Mouse (Mus musculus) MEL (cell line): Measurements from ENCODE around the gene Zfp105. TPM values are rescaled to one million over a fixed set of nuclear protein-coding genes. Genes with fewer than 3 reads are reported as not detected.

Source experiments
- DNase-seq: peaks from one replicate; pipeline ENCODE4 v3.0.0; 2011; ENCODE audit warnings: low read depth, low spot score
- H3K27ac ChIP-seq: 2 replicates; pipeline ENCODE4 v1.5.1; 2012; ENCODE audit warnings: low read depth, mild to moderate bottlenecking, control low read depth, low read length, moderate library complexity; ENCODE audit not compliant: control insufficient read depth
- H3K27me3 ChIP-seq, 2 experiments: fragments of 150-350 bp in 1 of 2; sonication (generic) in 1 of 2; 2 replicates each; pipeline ENCODE4 v1.6.1; 2012; ENCODE audit warnings: low read length in 2 of 2, mild to moderate bottlenecking in 2 of 2, improper control_type of control experiment in 1 of 2, moderate library complexity in 1 of 2; ENCODE audit not compliant: insufficient read depth in 2 of 2, control insufficient read depth in 1 of 2
- H3K36me3 ChIP-seq, 2 experiments: 2 replicates each; pipeline ENCODE4 v1.6.1; 2012 to 2014; ENCODE audit warnings: low read length in 2 of 2, improper control_type of control experiment in 1 of 2, inconsistent platforms in 1 of 2, mild to moderate bottlenecking in 1 of 2; ENCODE audit not compliant: insufficient read depth in 2 of 2, control insufficient read depth in 1 of 2
- H3K4me1 ChIP-seq, 2 experiments: fragments of 150-350 bp in 1 of 2; sonication (generic) in 1 of 2; 2 replicates each; pipeline ENCODE4 v1.6.1; 2012; ENCODE audit warnings: low read length in 2 of 2, improper control_type of control experiment in 1 of 2, mild to moderate bottlenecking in 1 of 2; ENCODE audit not compliant: insufficient read depth in 2 of 2, control insufficient read depth in 1 of 2
- H3K4me3 ChIP-seq, 2 experiments: fragments of 150-350 bp in 1 of 2; sonication (generic) in 1 of 2; 2 replicates each; pipeline ENCODE4 v1.5.1; 2012; ENCODE audit warnings: low read depth in 2 of 2, low read length in 2 of 2, mild to moderate bottlenecking in 2 of 2, moderate library complexity in 2 of 2, control low read depth in 1 of 2, improper control_type of control experiment in 1 of 2; ENCODE audit not compliant: control insufficient read depth in 1 of 2, insufficient read depth in 1 of 2
- H3K79me2 ChIP-seq: 2 replicates; pipeline ENCODE4 v1.6.1; 2012; ENCODE audit warnings: mild to moderate bottlenecking, low read length, moderate library complexity; ENCODE audit not compliant: control insufficient read depth, poor library complexity, insufficient read depth
- H3K9ac ChIP-seq: 2 replicates; pipeline ENCODE4 v1.6.1; 2012; ENCODE audit warnings: low read depth, mild to moderate bottlenecking, control low read depth, low read length, moderate library complexity; ENCODE audit not compliant: control insufficient read depth, poor library complexity, severe bottlenecking
- H3K9me3 ChIP-seq: fragments of 150-350 bp; sonication (generic); replicated peaks from 2 replicates; pipeline ENCODE4 v1.6.1; 2012; ENCODE audit warnings: mild to moderate bottlenecking, low read length, improper control_type of control experiment, moderate library complexity; ENCODE audit not compliant: insufficient read depth
- BHLHE40 ChIP-seq: IDR thresholded peaks from 2 replicates; pipeline ENCODE4 v1.6.1; 2012; ENCODE audit warnings: low read depth, mild to moderate bottlenecking, inconsistent platforms, low read length, improper control_type of control experiment, borderline replicate concordance
- E2F4 ChIP-seq: IDR thresholded peaks from 2 replicates; pipeline ENCODE4 v1.6.1; 2011; ENCODE audit warnings: low read depth, low read length, improper control_type of control experiment, borderline replicate concordance
- EP300 ChIP-seq, 2 experiments: IDR thresholded peaks; 2 replicates each; pipeline ENCODE4 v1.6.1; 2011; ENCODE audit warnings: improper control_type of control experiment in 2 of 2, low read length in 2 of 2, low read depth in 1 of 2, mild to moderate bottlenecking in 1 of 2
- GABPA ChIP-seq: IDR thresholded peaks from 2 replicates; pipeline ENCODE4 v1.6.1; 2012; ENCODE audit warnings: low read depth, mild to moderate bottlenecking, inconsistent platforms, low read length, improper control_type of control experiment, moderate library complexity
- HCFC1 ChIP-seq: IDR thresholded peaks from 2 replicates; pipeline ENCODE4 v1.6.1; 2012; ENCODE audit warnings: low read depth, mild to moderate bottlenecking, inconsistent platforms, low read length, improper control_type of control experiment, moderate library complexity
- JUND ChIP-seq: IDR thresholded peaks from 2 replicates; pipeline ENCODE4 v1.6.1; 2011; ENCODE audit warnings: low read depth, mild to moderate bottlenecking, improper control_type of control experiment, low read length
- KAT2A ChIP-seq: conservative IDR thresholded peaks from 2 replicates; pipeline ENCODE4 v1.6.1; 2012; ENCODE audit warnings: low read depth, low read length, improper control_type of control experiment, inconsistent platforms
- MAFK ChIP-seq: IDR thresholded peaks from 2 replicates; pipeline ENCODE4 v1.6.1; 2011; ENCODE audit warnings: low read depth, mild to moderate bottlenecking, low read length, improper control_type of control experiment, borderline replicate concordance
- NELFE ChIP-seq: IDR thresholded peaks from 2 replicates; pipeline ENCODE4 v1.6.1; 2011; ENCODE audit warnings: low read depth, low read length, improper control_type of control experiment
- NRF1 ChIP-seq: IDR thresholded peaks from 2 replicates; pipeline ENCODE4 v1.6.1; 2014; ENCODE audit warnings: low read depth, mild to moderate bottlenecking, inconsistent platforms, low read length, improper control_type of control experiment, moderate library complexity; ENCODE audit not compliant: poor library complexity, insufficient read depth, severe bottlenecking
- POLR2A ChIP-seq, 2 experiments: IDR thresholded peaks; 2 replicates each; pipeline ENCODE4 v1.6.1; 2011 to 2012; ENCODE audit warnings: low read length in 2 of 2, mild to moderate bottlenecking in 2 of 2, control low read depth in 1 of 2, improper control_type of control experiment in 1 of 2, low read depth in 1 of 2, moderate library complexity in 1 of 2; ENCODE audit not compliant: control insufficient read depth in 1 of 2, insufficient read depth in 1 of 2, poor library complexity in 1 of 2
- RCOR1 ChIP-seq: IDR thresholded peaks from 2 replicates; pipeline ENCODE4 v1.6.1; 2012; ENCODE audit warnings: low read depth, mild to moderate bottlenecking, inconsistent platforms, low read length, improper control_type of control experiment
- TAL1 ChIP-seq: IDR thresholded peaks from 2 replicates; pipeline ENCODE4 v1.6.1; 2012; ENCODE audit warnings: mild to moderate bottlenecking, inconsistent platforms, low read length, moderate library complexity, mixed read lengths
- TCF12 ChIP-seq: IDR thresholded peaks from 2 replicates; pipeline ENCODE4 v1.6.1; 2014; ENCODE audit warnings: low read depth, mild to moderate bottlenecking, inconsistent platforms, low read length, improper control_type of control experiment, moderate library complexity
- USF1 ChIP-seq: IDR thresholded peaks from 2 replicates; pipeline ENCODE4 v1.6.1; 2014; ENCODE audit warnings: low read depth, mild to moderate bottlenecking, inconsistent platforms, low read length, improper control_type of control experiment, moderate library complexity
- ZMIZ1 ChIP-seq: IDR thresholded peaks from 2 replicates; pipeline ENCODE4 v1.6.1; 2012; ENCODE audit warnings: low read depth, mild to moderate bottlenecking, inconsistent platforms, low read length, improper control_type of control experiment, moderate library complexity
- polyA plus RNA-seq, 2 experiments: library from polyadenylated mRNA; stranded (reverse) in 1 of 2; unstranded in 1 of 2; fragments of >175 nt in 1 of 2; fragments of >200 nt in 1 of 2; gene quantifications; 2 replicates each; pipeline versions ENCODE4 v1.2.1 to v1.2.4; 2012; ENCODE audit warnings: low replicate concordance in 2 of 2, low read depth in 1 of 2; ENCODE audit not compliant: insufficient read length in 2 of 2, insufficient read depth in 1 of 2, missing spikeins in 1 of 2
- total RNA-seq: library from RNA; depleted of rRNA; stranded (reverse); fragments of 300-350 nt; gene quantifications from 2 replicates; pipeline ENCODE4 v1.2.3, GENCODE M21; 2012

The Zfp105 gene
- total and polyA plus RNA-seq, 3 experiments: not detected

- no peak overlapping the region for H3K9ac ChIP-seq
- no peaks in the 10 kb centered on the region for H3K9me3 ChIP-seq
- H3K79me2 ChIP-seq: no peaks in the 10 kb centered on the region
- H3K4me1 ChIP-seq: no peaks in the 10 kb centered on the region
- no peak for DNase-seq
- H3K27ac ChIP-seq: no peak overlapping the region
- H3K4me3 ChIP-seq: no peak overlapping the region
- TF ChIP-seq GABPA (no peak), NRF1 (no peak), BHLHE40 (no peak), POLR2A (IDR thresholded peaks at IDR 0.05; ENCODE audit: control insufficient read depth in 1 of 2, insufficient read depth in 1 of 2, low read depth in 1 of 2, low read length in 2 of 2, poor library complexity in 1 of 2) (no peak), E2F4 (no peak), JUND (no peak)
- no peaks in the 10 kb centered on the region for H3K27me3 ChIP-seq
- H3K36me3 ChIP-seq: no peaks in the 10 kb centered on the region
Observed at GRCm38 (mm10) chr9:122902717-122903535, 19.9 kb upstream of the Zfp105 start.

- Histone ChIP-seq H3K9me3 (no peaks in the 10 kb centered on the region), H3K36me3 (no peaks in the 10 kb centered on the region), H3K79me2 (no peaks in the 10 kb centered on the region), H3K27me3 (peaks cover 2 to 6% of the 10 kb centered on the region in 2 experiments), H3K4me1 (no peaks in the 10 kb centered on the region), H3K9ac (no peak overlapping the region), H3K27ac (no peak overlapping the region), H3K4me3 (no peak overlapping the region)
- no peak for DNase-seq
- TF ChIP-seq NELFE (no peak), KAT2A (no peak), TAL1 (no peak), MAFK (no peak), HCFC1 (no peak), RCOR1 (no peak), USF1 (no peak), ZMIZ1 (no peak)
Observed at GRCm38 (mm10) chr9:122922436-122922835, 436 bp upstream of the Zfp105 start.

GRCm38 (mm10) chr9:122928915-122929314 is 6.0 kb downstream of the Zfp105 start:
- no peak overlapping the region for H3K9ac ChIP-seq
- peak; percentile 10 for DNase-seq
- no peaks in the 10 kb centered on the region; a peak in 1 of 4 replicates for H3K4me1 ChIP-seq
- H3K79me2 ChIP-seq: no peaks in the 10 kb centered on the region
- no peak overlapping the region for H3K27ac ChIP-seq
- no peaks in the 10 kb centered on the region for H3K9me3 ChIP-seq
- no peaks in the 10 kb centered on the region for H3K36me3 ChIP-seq
- H3K4me3 ChIP-seq: no peak overlapping the region
- TF ChIP-seq TCF12 (peak; percentile 64; the same call in 1 of the 2 replicates), EP300 (IDR thresholded peaks at IDR 0.05; ENCODE audit: low read depth in 1 of 2, low read length in 2 of 2) (peak in 1 of 2 experiments; percentile 30; a peak in 1 of 4 replicates), NRF1 (no peak)
- H3K27me3 ChIP-seq: peaks cover 2 to 5% of the 10 kb centered on the region in 2 experiments; a peak in 3 of 4 replicates
